Mouse (Mus musculus) MEL (cell line): Measurements from ENCODE around the gene Tnrc18. TPM values are rescaled to one million over a fixed set of nuclear protein-coding genes. Genes with fewer than 3 reads are reported as not detected.

Experiments used
- DNase-seq: peaks from one replicate; pipeline ENCODE4 v3.0.0; 2011; ENCODE audit warnings: low read depth, low spot score
- H3K27ac ChIP-seq: 2 replicates; pipeline ENCODE4 v1.5.1; 2012; ENCODE audit warnings: low read depth, mild to moderate bottlenecking, control low read depth, low read length, moderate library complexity; ENCODE audit not compliant: control insufficient read depth
- H3K27me3 ChIP-seq, 2 experiments: fragments of 150-350 bp in 1 of 2; sonication (generic) in 1 of 2; 2 replicates each; pipeline ENCODE4 v1.6.1; 2012; ENCODE audit warnings: low read length in 2 of 2, mild to moderate bottlenecking in 2 of 2, improper control_type of control experiment in 1 of 2, moderate library complexity in 1 of 2; ENCODE audit not compliant: insufficient read depth in 2 of 2, control insufficient read depth in 1 of 2
- H3K36me3 ChIP-seq, 2 experiments: 2 replicates each; pipeline ENCODE4 v1.6.1; 2012 to 2014; ENCODE audit warnings: low read length in 2 of 2, improper control_type of control experiment in 1 of 2, inconsistent platforms in 1 of 2, mild to moderate bottlenecking in 1 of 2; ENCODE audit not compliant: insufficient read depth in 2 of 2, control insufficient read depth in 1 of 2
- H3K4me1 ChIP-seq, 2 experiments: fragments of 150-350 bp in 1 of 2; sonication (generic) in 1 of 2; 2 replicates each; pipeline ENCODE4 v1.6.1; 2012; ENCODE audit warnings: low read length in 2 of 2, improper control_type of control experiment in 1 of 2, mild to moderate bottlenecking in 1 of 2; ENCODE audit not compliant: insufficient read depth in 2 of 2, control insufficient read depth in 1 of 2
- H3K4me3 ChIP-seq, 2 experiments: fragments of 150-350 bp in 1 of 2; sonication (generic) in 1 of 2; 2 replicates each; pipeline ENCODE4 v1.5.1; 2012; ENCODE audit warnings: low read depth in 2 of 2, low read length in 2 of 2, mild to moderate bottlenecking in 2 of 2, moderate library complexity in 2 of 2, control low read depth in 1 of 2, improper control_type of control experiment in 1 of 2; ENCODE audit not compliant: control insufficient read depth in 1 of 2, insufficient read depth in 1 of 2
- H3K79me2 ChIP-seq: 2 replicates; pipeline ENCODE4 v1.6.1; 2012; ENCODE audit warnings: mild to moderate bottlenecking, low read length, moderate library complexity; ENCODE audit not compliant: control insufficient read depth, poor library complexity, insufficient read depth
- H3K9ac ChIP-seq: 2 replicates; pipeline ENCODE4 v1.6.1; 2012; ENCODE audit warnings: low read depth, mild to moderate bottlenecking, control low read depth, low read length, moderate library complexity; ENCODE audit not compliant: control insufficient read depth, poor library complexity, severe bottlenecking
- H3K9me3 ChIP-seq: fragments of 150-350 bp; sonication (generic); replicated peaks from 2 replicates; pipeline ENCODE4 v1.6.1; 2012; ENCODE audit warnings: mild to moderate bottlenecking, low read length, improper control_type of control experiment, moderate library complexity; ENCODE audit not compliant: insufficient read depth
- BHLHE40 ChIP-seq: IDR thresholded peaks from 2 replicates; pipeline ENCODE4 v1.6.1; 2012; ENCODE audit warnings: low read depth, mild to moderate bottlenecking, inconsistent platforms, low read length, improper control_type of control experiment, borderline replicate concordance
- CHD1 ChIP-seq: IDR thresholded peaks from 2 replicates; pipeline ENCODE4 v1.6.1; 2012; ENCODE audit warnings: low read depth, mild to moderate bottlenecking, inconsistent platforms, low read length, improper control_type of control experiment
- E2F4 ChIP-seq: IDR thresholded peaks from 2 replicates; pipeline ENCODE4 v1.6.1; 2011; ENCODE audit warnings: low read depth, low read length, improper control_type of control experiment, borderline replicate concordance
- ELF1 ChIP-seq: IDR thresholded peaks from 2 replicates; pipeline ENCODE4 v1.6.1; 2014; ENCODE audit warnings: low read depth, mild to moderate bottlenecking, inconsistent platforms, low read length, improper control_type of control experiment, moderate library complexity
- EP300 ChIP-seq, 2 experiments: IDR thresholded peaks; 2 replicates each; pipeline ENCODE4 v1.6.1; 2011; ENCODE audit warnings: improper control_type of control experiment in 2 of 2, low read length in 2 of 2, low read depth in 1 of 2, mild to moderate bottlenecking in 1 of 2
- GABPA ChIP-seq: IDR thresholded peaks from 2 replicates; pipeline ENCODE4 v1.6.1; 2012; ENCODE audit warnings: low read depth, mild to moderate bottlenecking, inconsistent platforms, low read length, improper control_type of control experiment, moderate library complexity
- JUND ChIP-seq: IDR thresholded peaks from 2 replicates; pipeline ENCODE4 v1.6.1; 2011; ENCODE audit warnings: low read depth, mild to moderate bottlenecking, improper control_type of control experiment, low read length
- KAT2A ChIP-seq: conservative IDR thresholded peaks from 2 replicates; pipeline ENCODE4 v1.6.1; 2012; ENCODE audit warnings: low read depth, low read length, improper control_type of control experiment, inconsistent platforms
- MAFK ChIP-seq: IDR thresholded peaks from 2 replicates; pipeline ENCODE4 v1.6.1; 2011; ENCODE audit warnings: low read depth, mild to moderate bottlenecking, low read length, improper control_type of control experiment, borderline replicate concordance
- MAX ChIP-seq: IDR thresholded peaks from 2 replicates; pipeline ENCODE4 v1.6.1; 2011; ENCODE audit warnings: low read length, improper control_type of control experiment
- MAZ ChIP-seq: IDR thresholded peaks from 2 replicates; pipeline ENCODE4 v1.6.1; 2012; ENCODE audit warnings: low read depth, mild to moderate bottlenecking, inconsistent platforms, low read length, improper control_type of control experiment
- MEF2A ChIP-seq: IDR thresholded peaks from 2 replicates; pipeline ENCODE4 v1.6.1; 2014; ENCODE audit warnings: low read depth, mild to moderate bottlenecking, inconsistent platforms, low read length, improper control_type of control experiment; ENCODE audit not compliant: poor library complexity, insufficient replicate concordance, severe bottlenecking; ENCODE audit errors: extremely low read depth
- MXI1 ChIP-seq: IDR thresholded peaks from 2 replicates; pipeline ENCODE4 v1.6.1; 2011; ENCODE audit warnings: mild to moderate bottlenecking, low read depth, low read length, improper control_type of control experiment
- MYB ChIP-seq: IDR thresholded peaks from 2 replicates; pipeline ENCODE4 v1.6.1; 2011; ENCODE audit warnings: mild to moderate bottlenecking, low read depth, low read length, improper control_type of control experiment
- MYC ChIP-seq: IDR thresholded peaks from 2 replicates; pipeline ENCODE4 v1.6.1; 2011; ENCODE audit warnings: low read depth, mild to moderate bottlenecking, low read length, improper control_type of control experiment, moderate library complexity
- NRF1 ChIP-seq: IDR thresholded peaks from 2 replicates; pipeline ENCODE4 v1.6.1; 2014; ENCODE audit warnings: low read depth, mild to moderate bottlenecking, inconsistent platforms, low read length, improper control_type of control experiment, moderate library complexity; ENCODE audit not compliant: poor library complexity, insufficient read depth, severe bottlenecking
- POLR2A ChIP-seq, 2 experiments: IDR thresholded peaks; 2 replicates each; pipeline ENCODE4 v1.6.1; 2011 to 2012; ENCODE audit warnings: low read length in 2 of 2, mild to moderate bottlenecking in 2 of 2, control low read depth in 1 of 2, improper control_type of control experiment in 1 of 2, low read depth in 1 of 2, moderate library complexity in 1 of 2; ENCODE audit not compliant: control insufficient read depth in 1 of 2, insufficient read depth in 1 of 2, poor library complexity in 1 of 2
- POLR2AphosphoS2 ChIP-seq: IDR thresholded peaks from 2 replicates; pipeline ENCODE4 v1.6.1; 2011; ENCODE audit warnings: low read length, improper control_type of control experiment
- POLR2AphosphoS5 ChIP-seq: IDR thresholded peaks from 2 replicates; pipeline ENCODE4 v1.6.1; 2012; ENCODE audit warnings: low read depth, borderline replicate concordance, mild to moderate bottlenecking, inconsistent platforms, low read length, moderate library complexity, mixed read lengths
- RCOR1 ChIP-seq: IDR thresholded peaks from 2 replicates; pipeline ENCODE4 v1.6.1; 2012; ENCODE audit warnings: low read depth, mild to moderate bottlenecking, inconsistent platforms, low read length, improper control_type of control experiment
- SMC3 ChIP-seq: IDR thresholded peaks from 2 replicates; pipeline ENCODE4 v1.6.1; 2011; ENCODE audit warnings: low read depth, low read length, improper control_type of control experiment
- TAL1 ChIP-seq: IDR thresholded peaks from 2 replicates; pipeline ENCODE4 v1.6.1; 2012; ENCODE audit warnings: mild to moderate bottlenecking, inconsistent platforms, low read length, moderate library complexity, mixed read lengths
- TBP ChIP-seq: IDR thresholded peaks from 2 replicates; pipeline ENCODE4 v1.8.0; 2011; ENCODE audit warnings: low read depth, low read length, improper control_type of control experiment
- TCF12 ChIP-seq: IDR thresholded peaks from 2 replicates; pipeline ENCODE4 v1.6.1; 2014; ENCODE audit warnings: low read depth, mild to moderate bottlenecking, inconsistent platforms, low read length, improper control_type of control experiment, moderate library complexity
- USF1 ChIP-seq: IDR thresholded peaks from 2 replicates; pipeline ENCODE4 v1.6.1; 2014; ENCODE audit warnings: low read depth, mild to moderate bottlenecking, inconsistent platforms, low read length, improper control_type of control experiment, moderate library complexity
- ZKSCAN1 ChIP-seq: IDR thresholded peaks from 2 replicates; pipeline ENCODE4 v1.6.1; 2012; ENCODE audit warnings: low read depth, mild to moderate bottlenecking, inconsistent platforms, low read length, improper control_type of control experiment, moderate library complexity
- ZNF384 ChIP-seq: IDR thresholded peaks from 2 replicates; pipeline ENCODE4 v1.6.1; 2012; ENCODE audit warnings: low read depth, mild to moderate bottlenecking, inconsistent platforms, low read length, improper control_type of control experiment
- polyA plus RNA-seq, 2 experiments: library from polyadenylated mRNA; stranded (reverse) in 1 of 2; unstranded in 1 of 2; fragments of >175 nt in 1 of 2; fragments of >200 nt in 1 of 2; gene quantifications; 2 replicates each; pipeline versions ENCODE4 v1.2.1 to v1.2.4; 2012; ENCODE audit warnings: low replicate concordance in 2 of 2, low read depth in 1 of 2; ENCODE audit not compliant: insufficient read length in 2 of 2, insufficient read depth in 1 of 2, missing spikeins in 1 of 2
- total RNA-seq: library from RNA; depleted of rRNA; stranded (reverse); fragments of 300-350 nt; gene quantifications from 2 replicates; pipeline ENCODE4 v1.2.3, GENCODE M21; 2012

The Tnrc18 gene
- total and polyA plus RNA-seq, 3 experiments, result 0.31 to 3.4 TPM; not detected in 1

DNA sequence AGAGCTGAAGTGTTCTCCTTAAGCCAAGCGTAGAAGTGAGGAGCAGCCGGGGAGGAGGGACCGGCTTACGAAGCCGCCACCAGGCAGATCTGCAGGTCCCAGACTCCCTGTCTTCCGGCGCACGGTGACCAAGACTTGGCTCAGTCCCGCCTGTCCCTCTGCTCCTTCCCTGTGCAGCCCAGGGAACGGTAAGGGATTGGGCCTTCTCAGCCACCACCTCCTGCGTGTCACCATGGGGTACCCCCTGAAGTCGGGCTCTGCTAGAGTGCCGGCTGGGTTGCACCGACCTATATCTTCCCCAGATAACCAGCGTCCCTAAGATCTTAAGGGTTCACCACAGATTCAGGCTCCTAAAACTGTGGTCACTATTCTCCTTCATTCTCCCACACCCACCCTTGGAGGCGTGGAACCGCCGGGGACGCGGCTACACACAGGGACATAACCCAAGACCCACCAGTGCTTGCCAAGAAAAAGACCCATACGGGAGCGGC is 3.3 kb downstream of the Tnrc18 start:
- no peaks in the 10 kb centered on the region; the same call in 1 of the 2 replicates for H3K79me2 ChIP-seq
- H3K27me3 ChIP-seq, result no peaks in the 10 kb centered on the region
- no peak for TF ChIP-seq USF1
- TF ChIP-seq ZKSCAN1, result no peak
- no peak for TF ChIP-seq TBP
- TF ChIP-seq MXI1, result no peak
- TF ChIP-seq CHD1, result no peak
- no peak for TF ChIP-seq MAZ
- no peak for TF ChIP-seq ZNF384
- no peak for TF ChIP-seq MEF2A
- TF ChIP-seq MAFK, result no peak
- no peak for TF ChIP-seq EP300 (IDR thresholded peaks at IDR 0.05; ENCODE audit: low read depth in 1 of 2, low read length in 2 of 2)
- TF ChIP-seq E2F4, result no peak
- TF ChIP-seq TAL1, result no peak
- TF ChIP-seq KAT2A, result no peak
- TF ChIP-seq JUND, result no peak
- TF ChIP-seq TCF12, result no peak
- TF ChIP-seq POLR2AphosphoS5, result no peak
- TF ChIP-seq ELF1, result no peak
- TF ChIP-seq MYC, result no peak
- no peak for TF ChIP-seq MYB
- TF ChIP-seq NRF1, result no peak
- no peaks in the 10 kb centered on the region for H3K4me1 ChIP-seq
- H3K4me3 ChIP-seq, result no peak overlapping the region
- DNase-seq, result no peak
- H3K36me3 ChIP-seq, result no peaks in the 10 kb centered on the region
- no peak overlapping the region for H3K27ac ChIP-seq
- H3K9me3 ChIP-seq, result no peaks in the 10 kb centered on the region
- H3K9ac ChIP-seq, result no peak overlapping the region

DNA sequence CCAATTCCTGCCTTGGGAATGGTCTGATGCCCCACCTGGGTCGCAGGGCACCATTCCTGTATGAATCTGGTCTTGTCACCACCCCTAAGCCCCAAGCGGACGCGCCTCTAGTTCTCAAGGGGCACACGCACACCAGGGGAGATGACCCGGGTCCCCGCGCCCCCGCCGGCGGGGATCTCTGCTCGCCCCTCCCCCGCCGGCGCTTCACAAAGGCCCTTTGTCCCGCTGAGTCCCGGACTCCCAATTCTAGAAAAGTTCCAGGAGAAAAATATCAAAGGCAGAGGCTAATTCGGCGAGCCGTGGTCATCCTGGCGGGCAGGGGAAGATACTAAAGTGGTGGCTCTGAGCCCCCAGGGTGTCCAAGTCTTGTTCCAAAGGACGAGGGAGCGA is 3.7 kb downstream of the Tnrc18 start:
- H3K27ac ChIP-seq, result no peak overlapping the region
- H3K79me2 ChIP-seq, result no peaks in the 10 kb centered on the region; the same call in 1 of the 2 replicates
- TF ChIP-seq NRF1, result no peak
- no peak for TF ChIP-seq USF1
- TF ChIP-seq ELF1, result no peak
- TF ChIP-seq JUND, result no peak
- TF ChIP-seq BHLHE40, result no peak
- no peak for TF ChIP-seq CHD1
- TF ChIP-seq ZKSCAN1, result no peak
- no peak for TF ChIP-seq POLR2A (IDR thresholded peaks at IDR 0.05; ENCODE audit: control insufficient read depth in 1 of 2, insufficient read depth in 1 of 2, low read depth in 1 of 2, low read length in 2 of 2, poor library complexity in 1 of 2)
- TF ChIP-seq MXI1, result no peak
- no peak for TF ChIP-seq GABPA
- TF ChIP-seq SMC3, result no peak
- no peak for TF ChIP-seq MYB
- no peak for TF ChIP-seq POLR2AphosphoS2
- no peak for TF ChIP-seq MEF2A
- no peak for TF ChIP-seq MAX
- no peak for TF ChIP-seq RCOR1
- TF ChIP-seq TCF12, result no peak
- DNase-seq, result no peak
- H3K9me3 ChIP-seq, result no peaks in the 10 kb centered on the region
- H3K9ac ChIP-seq, result no peak overlapping the region
- no peak overlapping the region for H3K4me3 ChIP-seq
- no peaks in the 10 kb centered on the region for H3K36me3 ChIP-seq
- H3K27me3 ChIP-seq, result no peaks in the 10 kb centered on the region
- no peaks in the 10 kb centered on the region for H3K4me1 ChIP-seq
